Mouse (Mus musculus): Measurements from ENCODE around the gene Gpr162. TPM values are rescaled to one million over a fixed set of nuclear protein-coding genes. Genes with fewer than 3 reads are reported as not detected.

Gpr162 gene
- polyA plus RNA-seq, 1 experiment = 4.0 TPM

- DNase-seq = no peak
- H3K4me1 ChIP-seq (ENCODE audit: control insufficient read depth, insufficient read depth, low read length) = no peaks in the 10 kb centered on the region
- WGBS = 29% methylated on average over 14 of the region's 14 CpGs
- H3K36me3 ChIP-seq (ENCODE audit: control insufficient read depth, insufficient read depth, low read length) = no peaks in the 10 kb centered on the region
- TF ChIP-seq POLR2A (IDR thresholded peaks at IDR 0.05; ENCODE audit: low read depth, low read length) = no peak
- no peak for TF ChIP-seq CTCF (conservative IDR thresholded peaks at IDR 0.05; ENCODE audit: insufficient read depth, insufficient read length, low read depth, low read length)
- H3K27me3 ChIP-seq (replicated peaks; ENCODE audit: control insufficient read depth, insufficient read depth, low read length) = no peaks in the 10 kb centered on the region
- no peak overlapping the region for H3K27ac ChIP-seq (ENCODE audit: insufficient read depth, low read depth, low read length)
- no peak overlapping the region for H3K4me3 ChIP-seq (ENCODE audit: insufficient read depth, low read depth, low read length)
Measured at GRCm38 (mm10) chr6:124856321-124856720, 7.5 kb downstream of the Gpr162 start.

DNA sequence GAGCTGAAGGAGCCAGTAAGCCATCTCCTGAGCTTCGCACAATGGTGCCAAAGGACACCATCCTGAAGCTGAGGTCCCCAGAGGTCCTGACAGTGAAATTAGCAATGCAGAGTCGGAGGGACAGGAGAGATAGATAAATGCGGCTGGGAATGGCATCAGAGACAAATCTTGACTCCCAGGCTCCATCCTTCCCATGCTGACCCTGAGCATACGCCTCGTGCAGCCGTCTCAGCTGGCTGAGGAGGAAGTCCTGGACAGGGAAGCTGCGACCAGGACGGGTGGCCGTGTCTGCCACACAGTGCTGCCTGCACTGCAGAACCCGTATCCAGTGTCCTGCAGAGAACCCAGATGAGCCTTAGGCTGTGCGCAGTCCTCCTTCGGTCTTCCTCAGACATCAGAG is 9.1 kb downstream of the Gpr162 start:
- TF ChIP-seq CTCF (conservative IDR thresholded peaks at IDR 0.05; ENCODE audit: insufficient read depth, insufficient read length, low read depth, low read length) (no peak), POLR2A (IDR thresholded peaks at IDR 0.05; ENCODE audit: low read depth, low read length) (no peak)

DNA sequence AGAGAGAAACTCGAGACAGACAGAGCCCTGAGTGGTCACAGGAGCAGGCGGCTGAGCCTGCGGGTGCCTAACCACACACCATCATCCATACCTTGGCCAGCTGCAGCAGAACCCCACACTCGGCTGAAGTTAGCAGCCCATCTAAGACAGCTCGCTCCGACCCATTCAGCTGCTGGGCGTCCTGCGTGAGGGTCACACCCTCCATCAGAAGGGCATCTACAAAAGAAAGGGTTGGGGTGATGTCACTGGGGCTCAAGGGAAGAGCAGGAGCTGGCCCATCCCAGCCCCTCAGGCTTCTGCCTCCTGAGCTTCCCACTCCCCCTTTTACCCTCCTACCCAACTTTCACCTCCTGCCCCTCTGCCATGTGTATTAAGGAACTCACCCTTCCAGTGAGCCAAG is 13.2 kb downstream of the Gpr162 start:
- Histone ChIP-seq H3K36me3 (ENCODE audit: control insufficient read depth, insufficient read depth, low read length) (no peaks in the 10 kb centered on the region), H3K27me3 (replicated peaks; ENCODE audit: control insufficient read depth, insufficient read depth, low read length) (no peaks in the 10 kb centered on the region), H3K27ac (ENCODE audit: insufficient read depth, low read depth, low read length) (no peak overlapping the region), H3K4me3 (ENCODE audit: insufficient read depth, low read depth, low read length) (no peak overlapping the region), H3K4me1 (ENCODE audit: control insufficient read depth, insufficient read depth, low read length) (no peaks in the 10 kb centered on the region)
- TF ChIP-seq POLR2A (IDR thresholded peaks at IDR 0.05; ENCODE audit: low read depth, low read length) = no peak
- TF ChIP-seq CTCF (conservative IDR thresholded peaks at IDR 0.05; ENCODE audit: insufficient read depth, insufficient read length, low read depth, low read length) = no peak
- no peak for DNase-seq
- WGBS = 80% methylated on average over 8 of the region's 8 CpGs

More for the DNA sequence above, 9.1 kb downstream of the Gpr162 start:
- H3K36me3 ChIP-seq (ENCODE audit: control insufficient read depth, insufficient read depth, low read length) = no peaks in the 10 kb centered on the region
- H3K27me3 ChIP-seq (replicated peaks; ENCODE audit: control insufficient read depth, insufficient read depth, low read length) = no peaks in the 10 kb centered on the region
- H3K4me1 ChIP-seq (ENCODE audit: control insufficient read depth, insufficient read depth, low read length) = no peaks in the 10 kb centered on the region
- 78% methylated on average over 12 of the region's 12 CpGs for WGBS
- no peak for DNase-seq
- H3K4me3 ChIP-seq (ENCODE audit: insufficient read depth, low read depth, low read length) = no peak overlapping the region
- H3K27ac ChIP-seq (ENCODE audit: insufficient read depth, low read depth, low read length) = no peak overlapping the region

- no peaks in the 10 kb centered on the region for H3K27me3 ChIP-seq (replicated peaks; ENCODE audit: control insufficient read depth, insufficient read depth, low read length)
- no peak overlapping the region for H3K27ac ChIP-seq (ENCODE audit: insufficient read depth, low read depth, low read length)
- peak; percentile 91 for DNase-seq
- 13% methylated on average over 9 of the region's 9 CpGs for WGBS
- H3K4me3 ChIP-seq (ENCODE audit: insufficient read depth, low read depth, low read length) = no peak overlapping the region
- no peaks in the 10 kb centered on the region for H3K36me3 ChIP-seq (ENCODE audit: control insufficient read depth, insufficient read depth, low read length)
- no peaks in the 10 kb centered on the region for H3K4me1 ChIP-seq (ENCODE audit: control insufficient read depth, insufficient read depth, low read length)
- TF ChIP-seq POLR2A (IDR thresholded peaks at IDR 0.05; ENCODE audit: low read depth, low read length) = no peak
- peak; percentile 90 for TF ChIP-seq CTCF (conservative IDR thresholded peaks at IDR 0.05; ENCODE audit: insufficient read depth, insufficient read length, low read depth, low read length)
Measured at GRCm38 (mm10) chr6:124847305-124847704, 16.5 kb downstream of the Gpr162 start.

DNA sequence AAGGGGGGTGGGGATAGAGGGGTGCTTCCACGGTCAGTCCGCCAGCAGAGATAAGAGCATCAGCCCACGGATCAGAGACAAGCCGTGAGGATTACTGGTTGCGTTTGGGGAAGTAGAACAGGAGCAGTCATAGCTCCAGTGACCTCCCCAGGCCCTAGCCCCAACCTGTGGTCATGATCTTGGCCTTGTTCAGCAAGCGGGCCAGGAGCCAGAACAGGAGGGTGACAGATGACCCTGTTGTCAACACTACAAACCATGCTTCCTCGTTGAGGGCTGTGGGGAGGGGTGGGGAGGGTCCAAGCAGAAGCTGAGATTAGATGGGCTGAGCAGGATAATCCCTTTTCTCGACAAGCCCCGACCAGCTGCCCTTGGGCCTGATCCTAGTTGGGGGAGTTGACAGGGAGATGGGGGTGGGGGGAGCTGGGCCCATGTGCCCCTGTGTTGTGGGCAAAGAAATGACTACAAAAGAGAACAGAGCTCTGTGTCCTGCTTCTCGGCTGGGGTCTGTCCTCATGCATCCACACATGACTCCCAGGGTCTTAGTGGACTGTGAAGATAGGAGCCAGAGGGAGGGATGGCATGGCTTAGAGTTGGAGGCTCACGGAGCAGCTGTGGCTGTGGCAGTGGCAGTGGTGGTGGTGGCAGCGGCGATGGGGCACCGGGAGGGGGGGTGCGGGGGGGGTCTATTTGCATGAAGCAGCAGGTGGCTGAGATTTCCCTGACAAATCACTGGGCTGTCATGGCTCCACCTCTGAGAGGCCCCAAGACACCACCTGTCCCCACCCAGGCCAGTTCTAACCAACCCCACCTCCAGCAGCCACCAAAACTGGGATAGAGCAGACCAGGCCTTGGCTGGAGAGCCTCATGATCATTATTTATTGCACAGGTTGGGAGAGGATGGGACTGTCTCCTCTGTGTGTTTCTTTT is 23.3 kb downstream of the Gpr162 start, which contains the start of gene Gnb3:
Gnb3 (minus strand) TSS at position 35 of the 927 bp plus-strand sequence.
- no peak for TF ChIP-seq CTCF (conservative IDR thresholded peaks at IDR 0.05; ENCODE audit: insufficient read depth, insufficient read length, low read depth, low read length)
- no peak for TF ChIP-seq POLR2A (IDR thresholded peaks at IDR 0.05; ENCODE audit: low read depth, low read length)
- WGBS = 46% methylated on average over 15 of the region's 15 CpGs
- H3K27ac ChIP-seq (ENCODE audit: insufficient read depth, low read depth, low read length) = no peak within 1 kb of the TSS

DNA sequence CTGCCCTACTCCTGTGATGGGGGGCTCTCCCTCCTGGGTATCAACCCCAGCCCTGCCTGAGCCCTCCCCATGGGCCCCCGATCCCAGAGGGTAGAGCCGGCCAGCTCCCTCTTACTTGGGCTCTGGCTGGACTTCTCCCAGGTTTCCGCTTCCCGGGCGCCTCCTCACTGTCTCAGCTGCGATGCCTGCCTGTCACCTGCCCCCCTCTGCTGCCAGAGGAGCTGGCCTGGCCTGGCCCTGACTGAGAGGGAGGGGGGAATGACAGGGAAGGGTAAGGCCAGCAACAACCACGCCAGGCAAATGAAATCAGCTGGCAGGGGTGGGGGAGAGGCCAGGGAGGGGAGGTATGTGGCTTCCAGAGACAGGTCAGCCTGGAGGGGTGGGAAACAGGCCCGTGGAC is 24.0 kb downstream of the Gpr162 start:
- H3K27me3 ChIP-seq (replicated peaks; ENCODE audit: control insufficient read depth, insufficient read depth, low read length) = no peaks in the 10 kb centered on the region
- WGBS = 30% methylated on average over 8 of the region's 8 CpGs
- no peak for DNase-seq
- TF ChIP-seq POLR2A (IDR thresholded peaks at IDR 0.05; ENCODE audit: low read depth, low read length) (no peak), CTCF (conservative IDR thresholded peaks at IDR 0.05; ENCODE audit: insufficient read depth, insufficient read length, low read depth, low read length) (no peak)
- no peak overlapping the region for H3K27ac ChIP-seq (ENCODE audit: insufficient read depth, low read depth, low read length)
- H3K36me3 ChIP-seq (ENCODE audit: control insufficient read depth, insufficient read depth, low read length) = no peaks in the 10 kb centered on the region
- H3K4me1 ChIP-seq (ENCODE audit: control insufficient read depth, insufficient read depth, low read length) = no peaks in the 10 kb centered on the region
- no peak overlapping the region for H3K4me3 ChIP-seq (ENCODE audit: insufficient read depth, low read depth, low read length)

More for the DNA sequence above, 23.3 kb downstream of the Gpr162 start, which contains the start of gene Gnb3:
- Histone ChIP-seq H3K4me3 (ENCODE audit: insufficient read depth, low read depth, low read length) (no peak within 1 kb of the TSS), H3K36me3 (ENCODE audit: control insufficient read depth, insufficient read depth, low read length) (no peaks in the 10 kb centered on the region), H3K27me3 (replicated peaks; ENCODE audit: control insufficient read depth, insufficient read depth, low read length) (no peaks in the 10 kb centered on the region), H3K4me1 (ENCODE audit: control insufficient read depth, insufficient read depth, low read length) (no peaks in the 10 kb centered on the region)
- no peak for DNase-seq

DNA sequence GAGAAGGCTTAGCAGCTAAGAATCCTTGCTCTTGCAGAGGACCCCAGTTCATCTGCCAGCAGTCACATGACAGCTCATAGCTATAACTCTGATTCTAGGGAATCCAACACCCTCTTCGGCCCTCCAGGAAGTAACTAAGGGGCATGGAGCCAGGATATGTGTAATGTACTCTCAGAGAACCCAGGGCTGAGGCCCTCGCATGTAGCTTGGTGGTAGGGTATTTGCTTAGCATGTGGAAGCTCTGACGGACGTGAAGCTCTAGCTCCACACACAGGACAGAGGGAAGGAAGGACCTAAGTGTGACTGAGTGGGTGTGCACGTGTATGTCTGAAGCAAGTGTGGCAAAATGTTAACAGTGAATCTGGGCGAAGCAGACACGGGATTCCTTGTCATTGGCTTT is 27.4 kb downstream of the Gpr162 start:
- H3K27ac ChIP-seq (ENCODE audit: insufficient read depth, low read depth, low read length) = no peak overlapping the region
- WGBS = 75% methylated on average over 7 of the region's 7 CpGs
- no peaks in the 10 kb centered on the region for H3K36me3 ChIP-seq (ENCODE audit: control insufficient read depth, insufficient read depth, low read length)
- no peak for TF ChIP-seq CTCF (conservative IDR thresholded peaks at IDR 0.05; ENCODE audit: insufficient read depth, insufficient read length, low read depth, low read length)
- no peak for TF ChIP-seq POLR2A (IDR thresholded peaks at IDR 0.05; ENCODE audit: low read depth, low read length)
- H3K4me1 ChIP-seq (ENCODE audit: control insufficient read depth, insufficient read depth, low read length) = no peaks in the 10 kb centered on the region
- no peak overlapping the region for H3K4me3 ChIP-seq (ENCODE audit: insufficient read depth, low read depth, low read length)
- DNase-seq = no peak
- H3K27me3 ChIP-seq (replicated peaks; ENCODE audit: control insufficient read depth, insufficient read depth, low read length) = no peaks in the 10 kb centered on the region

All from kidney, adult 2 months (tissue).